Comparison of ENCODE assay signal across 14 mouse cellular contexts in genomic region chr11:97143196-97143900, GRCm38 (mm10). TPM values are rescaled to one million over a fixed set of nuclear protein-coding genes. Genes with fewer than 3 reads are reported as not detected.
A peak's percentile ranks its signal among the peaks of the same experiment; 100 is the strongest.
DNase-seq lines count a peak whose midpoint lies in the region; TF ChIP-seq lines count a peak whose summit lies in the region.
"Had no signal": no experiment of that assay in that cellular context is flagged by ENCODE, and none has a peak within 500 bp of the region (broad histone marks: within the 10 kb centered on the region; RNA-seq: fewer than 3 reads in every experiment).

No protein-coding gene starts in this region.

- H3K4me1 ChIP-seq in bone marrow, adult 2 months (ENCODE audit: control insufficient read depth, insufficient read depth, low read length), result peaks cover 3% of the 10 kb centered on the region

- peaks cover 33% of the 10 kb centered on the region; the same call in 1 of the 2 replicates for H3K36me3 ChIP-seq in macrophage (ENCODE audit: inconsistent target)
- H3K36me3 ChIP-seq: heart, embryonic 15.5 days had no signal

- TF ChIP-seq CTCF in bone marrow, adult 2 months (IDR thresholded peaks at IDR 0.05; ENCODE audit: control insufficient read depth, insufficient read depth, low read length), result no peak

- no peak for TF ChIP-seq POLR2A in bone marrow, adult 2 months (IDR thresholded peaks at IDR 0.05; ENCODE audit: borderline replicate concordance, control insufficient read depth, low read depth, low read length)

- H3K27ac ChIP-seq in bone marrow, adult 2 months (ENCODE audit: control insufficient read depth, insufficient read depth, low read depth, low read length, poor library complexity), result peak overlapping the region; percentile 80
- H3K27ac ChIP-seq in macrophage, result peak overlapping the region; percentile 81; the same call in 1 of the 2 replicates
- H3K27ac ChIP-seq: heart, adult 2 months; heart, embryonic 15.5 days had no signal

- WGBS in bone marrow, adult 2 months, result 33% methylated on average over 9 of the region's 9 CpGs
- 49% methylated on average over 8 of the region's 9 CpGs for WGBS in macrophage (ENCODE audit: missing documents)

- H3K79me2 ChIP-seq in macrophage (ENCODE audit: inconsistent target), result peaks cover 14% of the 10 kb centered on the region; the same call in 1 of the 2 replicates

- no peak overlapping the region for H3K4me3 ChIP-seq in bone marrow, adult 2 months (replicated peaks; ENCODE audit: control insufficient read depth, low read depth, low read length)
- no peak overlapping the region for H3K4me3 ChIP-seq in macrophage (ENCODE audit: inconsistent target)
- H3K4me3 ChIP-seq: heart, adult 2 months; heart, embryonic 15.5 days had no signal

- DNase-seq in thymus, postnatal 14 days, result peak; percentile 34
- no peak for DNase-seq in thymus, postnatal 10 days (ENCODE audit: low spot score in 2 of 2)
- peak; percentile 36 for DNase-seq in thymus, postnatal 4 days
- DNase-seq in adrenal gland, adult 2 months, result no peak
- DNase-seq in adrenal gland, postnatal 10 days, result no peak
- DNase-seq: cerebellum, adult 2 months; heart, adult 2 months; liver, postnatal 0 days; lung, postnatal 14 days had no signal

RNA-seq across cellular contexts. Expression of gene Tbkbp1, which starts 7.9 kb away (rescaled TPM):
- 6.3 and 16.6 TPM in 2 replicates for polyA plus RNA-seq in bone marrow, adult 2 months (2011; ENCODE audit: insufficient read depth, insufficient read length, low replicate concordance, missing spikeins)
- 10 to 100 TPM; 10.1 to 60.2 (median 30.0) TPM for total RNA-seq in macrophage (2018; cell fraction: chromatin; rRNA removed)
- 10 to 100 TPM in 22 of 26 experiments, 1 to 10 TPM in 4; 8.5 to 26.7 (median 15.7) TPM for total RNA-seq in macrophage (2018; cell fraction: cytosol; rRNA removed)
- total RNA-seq in macrophage (2018; cell fraction: nucleus; rRNA removed), result 10 to 100 TPM; 11.8 to 48.8 (median 23.9) TPM
- polyA plus RNA-seq in macrophage (2018), result 21.0 to 27.3 TPM (median 25.6 TPM) in 3 replicates
- total RNA-seq in adrenal gland, adult 2 months (2021), result 10 to 100 TPM in 1 of 2 experiments, 1 to 10 TPM in 1; 9.7 to 13.1 TPM
- 33.8 and 53.8 TPM in 2 replicates for polyA plus RNA-seq in adrenal gland, adult 2 months (2012; rRNA removed)
- total RNA-seq in adrenal gland, postnatal 10 days (2021), result 10 to 100 TPM; 20.9 to 25.4 TPM

RNA-seq across cellular contexts. Expression of gene Tbx21, which starts 28.2 kb away (rescaled TPM):
- polyA plus RNA-seq in bone marrow, adult 2 months (2011; ENCODE audit: insufficient read depth, insufficient read length, low replicate concordance, missing spikeins), result 0.77 and 2.2 TPM in 2 replicates
- not detected for total RNA-seq in macrophage (2018; cell fraction: chromatin; rRNA removed)
- under 1 TPM in 3 of 26 experiments, not detected in 23; 0.07 to 0.09 (median 0.07) TPM for total RNA-seq in macrophage (2018; cell fraction: cytosol; rRNA removed)
- total RNA-seq in macrophage (2018; cell fraction: nucleus; rRNA removed), result not detected
- polyA plus RNA-seq in macrophage (2018), result 0.09 TPM in 1 of 3 replicates, not detected in the others
- under 1 TPM; 0.26 to 0.31 TPM for total RNA-seq in adrenal gland, adult 2 months (2021)
- 0.53 and 0.73 TPM in 2 replicates for polyA plus RNA-seq in adrenal gland, adult 2 months (2012; rRNA removed)
- under 1 TPM; 0.21 to 0.64 TPM for total RNA-seq in adrenal gland, postnatal 10 days (2021)
- total RNA-seq: heart, adult 2 months had no signal
- polyA plus RNA-seq: intestine, embryonic 14.5 days; kidney, embryonic 14.5 days had no signal

RNA-seq across cellular contexts. Expression of gene Kpnb1, which starts 44.3 kb away (rescaled TPM):
- 66.4 and 67.4 TPM in 2 replicates for polyA plus RNA-seq in bone marrow, adult 2 months (2011; ENCODE audit: insufficient read depth, insufficient read length, low replicate concordance, missing spikeins)
- 100 to 1,000 TPM in 17 of 26 experiments, 10 to 100 TPM in 9; 32.5 to 177 (median 129) TPM for total RNA-seq in macrophage (2018; cell fraction: chromatin; rRNA removed)
- 100 to 1,000 TPM in 4 of 26 experiments, 10 to 100 TPM in 22; 57.8 to 122 (median 82.9) TPM for total RNA-seq in macrophage (2018; cell fraction: cytosol; rRNA removed)
- total RNA-seq in macrophage (2018; cell fraction: nucleus; rRNA removed), result 100 to 1,000 TPM in 13 of 26 experiments, 10 to 100 TPM in 13; 49.6 to 222 (median 99.3) TPM
- 63.7 to 139 TPM (median 123 TPM) in 3 replicates for polyA plus RNA-seq in macrophage (2018)
- total RNA-seq in adrenal gland, adult 2 months (2021), result 100 to 1,000 TPM in 1 of 2 experiments, 10 to 100 TPM in 1; 98.1 to 113 TPM
- 8.8 and 11.4 TPM in 2 replicates for polyA plus RNA-seq in adrenal gland, adult 2 months (2012; rRNA removed)
- total RNA-seq in adrenal gland, postnatal 10 days (2021), result 100 to 1,000 TPM; 109 to 115 TPM

Comparison
In these comparisons a context has a peak if more than half of its experiments do, and no peak if none do; other contexts are left out.
1. DNase-seq: peak in thymus, postnatal 14 days (single experiment) and thymus, postnatal 4 days (single experiment); none in thymus, postnatal 10 days (0 of 2), adrenal gland, adult 2 months (single experiment) and adrenal gland, postnatal 10 days (single experiment).